Mouse (Mus musculus) MEL (cell line): ENCODE results near the gene Apon. TPM values are rescaled to one million over a fixed set of nuclear protein-coding genes. Genes with fewer than 3 reads are reported as not detected.

Experiments used
- DNase-seq: peaks from one replicate; pipeline ENCODE4 v3.0.0; 2011; ENCODE audit warnings: low read depth, low spot score
- H3K27ac ChIP-seq: 2 replicates; pipeline ENCODE4 v1.5.1; 2012; ENCODE audit warnings: low read depth, mild to moderate bottlenecking, control low read depth, low read length, moderate library complexity; ENCODE audit not compliant: control insufficient read depth
- H3K27me3 ChIP-seq, 2 experiments: fragments of 150-350 bp in 1 of 2; sonication (generic) in 1 of 2; 2 replicates each; pipeline ENCODE4 v1.6.1; 2012; ENCODE audit warnings: low read length in 2 of 2, mild to moderate bottlenecking in 2 of 2, improper control_type of control experiment in 1 of 2, moderate library complexity in 1 of 2; ENCODE audit not compliant: insufficient read depth in 2 of 2, control insufficient read depth in 1 of 2
- H3K36me3 ChIP-seq, 2 experiments: 2 replicates each; pipeline ENCODE4 v1.6.1; 2012 to 2014; ENCODE audit warnings: low read length in 2 of 2, improper control_type of control experiment in 1 of 2, inconsistent platforms in 1 of 2, mild to moderate bottlenecking in 1 of 2; ENCODE audit not compliant: insufficient read depth in 2 of 2, control insufficient read depth in 1 of 2
- H3K4me1 ChIP-seq, 2 experiments: fragments of 150-350 bp in 1 of 2; sonication (generic) in 1 of 2; 2 replicates each; pipeline ENCODE4 v1.6.1; 2012; ENCODE audit warnings: low read length in 2 of 2, improper control_type of control experiment in 1 of 2, mild to moderate bottlenecking in 1 of 2; ENCODE audit not compliant: insufficient read depth in 2 of 2, control insufficient read depth in 1 of 2
- H3K4me3 ChIP-seq, 2 experiments: fragments of 150-350 bp in 1 of 2; sonication (generic) in 1 of 2; 2 replicates each; pipeline ENCODE4 v1.5.1; 2012; ENCODE audit warnings: low read depth in 2 of 2, low read length in 2 of 2, mild to moderate bottlenecking in 2 of 2, moderate library complexity in 2 of 2, control low read depth in 1 of 2, improper control_type of control experiment in 1 of 2; ENCODE audit not compliant: control insufficient read depth in 1 of 2, insufficient read depth in 1 of 2
- H3K79me2 ChIP-seq: 2 replicates; pipeline ENCODE4 v1.6.1; 2012; ENCODE audit warnings: mild to moderate bottlenecking, low read length, moderate library complexity; ENCODE audit not compliant: control insufficient read depth, poor library complexity, insufficient read depth
- H3K9ac ChIP-seq: 2 replicates; pipeline ENCODE4 v1.6.1; 2012; ENCODE audit warnings: low read depth, mild to moderate bottlenecking, control low read depth, low read length, moderate library complexity; ENCODE audit not compliant: control insufficient read depth, poor library complexity, severe bottlenecking
- H3K9me3 ChIP-seq: fragments of 150-350 bp; sonication (generic); replicated peaks from 2 replicates; pipeline ENCODE4 v1.6.1; 2012; ENCODE audit warnings: mild to moderate bottlenecking, low read length, improper control_type of control experiment, moderate library complexity; ENCODE audit not compliant: insufficient read depth
- ELF1 ChIP-seq: IDR thresholded peaks from 2 replicates; pipeline ENCODE4 v1.6.1; 2014; ENCODE audit warnings: low read depth, mild to moderate bottlenecking, inconsistent platforms, low read length, improper control_type of control experiment, moderate library complexity
- GATA1 ChIP-seq: IDR thresholded peaks from 2 replicates; pipeline ENCODE4 v1.6.1; 2011; ENCODE audit warnings: low read depth, low read length, improper control_type of control experiment
- HCFC1 ChIP-seq: IDR thresholded peaks from 2 replicates; pipeline ENCODE4 v1.6.1; 2012; ENCODE audit warnings: low read depth, mild to moderate bottlenecking, inconsistent platforms, low read length, improper control_type of control experiment, moderate library complexity
- MAFK ChIP-seq: IDR thresholded peaks from 2 replicates; pipeline ENCODE4 v1.6.1; 2011; ENCODE audit warnings: low read depth, mild to moderate bottlenecking, low read length, improper control_type of control experiment, borderline replicate concordance
- MAX ChIP-seq: IDR thresholded peaks from 2 replicates; pipeline ENCODE4 v1.6.1; 2011; ENCODE audit warnings: low read length, improper control_type of control experiment
- MAZ ChIP-seq: IDR thresholded peaks from 2 replicates; pipeline ENCODE4 v1.6.1; 2012; ENCODE audit warnings: low read depth, mild to moderate bottlenecking, inconsistent platforms, low read length, improper control_type of control experiment
- MEF2A ChIP-seq: IDR thresholded peaks from 2 replicates; pipeline ENCODE4 v1.6.1; 2014; ENCODE audit warnings: low read depth, mild to moderate bottlenecking, inconsistent platforms, low read length, improper control_type of control experiment; ENCODE audit not compliant: poor library complexity, insufficient replicate concordance, severe bottlenecking; ENCODE audit errors: extremely low read depth
- NRF1 ChIP-seq: IDR thresholded peaks from 2 replicates; pipeline ENCODE4 v1.6.1; 2014; ENCODE audit warnings: low read depth, mild to moderate bottlenecking, inconsistent platforms, low read length, improper control_type of control experiment, moderate library complexity; ENCODE audit not compliant: poor library complexity, insufficient read depth, severe bottlenecking
- POLR2AphosphoS5 ChIP-seq: IDR thresholded peaks from 2 replicates; pipeline ENCODE4 v1.6.1; 2012; ENCODE audit warnings: low read depth, borderline replicate concordance, mild to moderate bottlenecking, inconsistent platforms, low read length, moderate library complexity, mixed read lengths
- SIN3A ChIP-seq: IDR thresholded peaks from 2 replicates; pipeline ENCODE4 v1.6.1; 2012; ENCODE audit warnings: low read length, improper control_type of control experiment, inconsistent platforms
- USF1 ChIP-seq: IDR thresholded peaks from 2 replicates; pipeline ENCODE4 v1.6.1; 2014; ENCODE audit warnings: low read depth, mild to moderate bottlenecking, inconsistent platforms, low read length, improper control_type of control experiment, moderate library complexity
- USF2 ChIP-seq, 2 experiments: IDR thresholded peaks; 2 replicates each; pipeline ENCODE4 v1.6.1; 2011 to 2012; ENCODE audit warnings: improper control_type of control experiment in 2 of 2, low read length in 2 of 2, borderline replicate concordance in 1 of 2, inconsistent platforms in 1 of 2, low read depth in 1 of 2, mild to moderate bottlenecking in 1 of 2; ENCODE audit not compliant: insufficient read depth in 1 of 2
- ZC3H11A ChIP-seq: IDR thresholded peaks from 2 replicates; pipeline ENCODE4 v1.6.1; 2012; ENCODE audit warnings: low read depth, mild to moderate bottlenecking, inconsistent platforms, low read length, improper control_type of control experiment
- ZNF384 ChIP-seq: IDR thresholded peaks from 2 replicates; pipeline ENCODE4 v1.6.1; 2012; ENCODE audit warnings: low read depth, mild to moderate bottlenecking, inconsistent platforms, low read length, improper control_type of control experiment
- polyA plus RNA-seq, 2 experiments: library from polyadenylated mRNA; stranded (reverse) in 1 of 2; unstranded in 1 of 2; fragments of >175 nt in 1 of 2; fragments of >200 nt in 1 of 2; gene quantifications; 2 replicates each; pipeline versions ENCODE4 v1.2.1 to v1.2.4; 2012; ENCODE audit warnings: low replicate concordance in 2 of 2, low read depth in 1 of 2; ENCODE audit not compliant: insufficient read length in 2 of 2, insufficient read depth in 1 of 2, missing spikeins in 1 of 2
- total RNA-seq: library from RNA; depleted of rRNA; stranded (reverse); fragments of 300-350 nt; gene quantifications from 2 replicates; pipeline ENCODE4 v1.2.3, GENCODE M21; 2012

Apon gene
- total and polyA plus RNA-seq, 3 experiments: 0.27 to 0.46 TPM; not detected in 1

DNA sequence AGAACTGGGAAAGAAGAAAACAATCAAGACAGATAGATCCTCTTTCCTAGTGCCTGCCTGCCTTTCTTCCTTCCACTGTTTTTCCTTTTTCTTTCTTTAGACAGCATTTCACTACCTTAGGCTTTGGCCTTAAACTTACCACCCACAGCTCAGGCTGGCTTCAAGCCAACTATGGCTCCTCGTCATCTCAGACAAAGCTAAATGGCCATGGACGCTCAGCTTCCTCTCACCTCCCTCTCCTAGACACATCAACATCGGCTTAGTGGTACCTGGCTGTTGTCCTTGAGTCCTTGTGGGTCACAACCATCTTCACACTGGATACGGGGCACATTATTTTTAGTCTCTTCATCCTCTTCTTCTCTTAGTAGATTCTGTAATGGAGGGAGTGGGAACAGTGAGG, 43.3 kb downstream of the Apon start:
- Histone ChIP-seq H3K4me3 (no peak overlapping the region), H3K79me2 (no peaks in the 10 kb centered on the region)
- DNase-seq: peak; percentile 23
- TF ChIP-seq POLR2AphosphoS5 (no peak), USF1 (no peak)
- TF ChIP-seq, all 39 proteins: peak for 0
- Histone ChIP-seq H3K36me3 (peaks cover 0 to 18% of the 10 kb centered on the region in 2 experiments; a peak in 2 of 4 replicates), H3K27me3 (no peaks in the 10 kb centered on the region), H3K4me1 (peaks cover 0 to 24% of the 10 kb centered on the region in 2 experiments; a peak in 3 of 4 replicates), H3K27ac (no peak overlapping the region), H3K9me3 (no peaks in the 10 kb centered on the region), H3K9ac (no peak overlapping the region)

DNA sequence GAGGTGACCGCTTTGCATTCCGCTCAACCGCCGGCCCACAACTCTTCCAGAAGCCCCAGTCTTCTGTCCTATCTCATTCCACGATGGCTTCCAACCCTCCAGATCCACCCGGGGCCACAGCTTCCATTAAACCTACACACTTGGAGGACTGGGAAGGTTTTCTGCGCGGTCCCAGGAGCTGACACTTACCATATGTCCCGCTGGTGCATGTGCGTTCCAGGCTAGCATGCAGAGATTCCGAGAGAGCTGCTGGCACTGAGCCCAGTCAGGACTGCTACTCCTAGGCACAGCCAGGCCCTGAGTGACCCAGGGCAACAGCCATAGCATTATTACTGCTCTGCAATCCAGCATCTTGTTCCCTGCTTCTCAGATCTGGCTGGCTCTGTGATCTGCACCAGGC, 43.7 kb downstream of the Apon start:
- TF ChIP-seq ZC3H11A (no peak), MAFK (no peak), USF2 (IDR thresholded peaks at IDR 0.05; ENCODE audit: borderline replicate concordance in 1 of 2, insufficient read depth in 1 of 2, low read depth in 1 of 2, low read length in 2 of 2) (no peak), SIN3A (no peak), HCFC1 (no peak), MAZ (no peak), ELF1 (no peak), USF1 (no peak), NRF1 (no peak), MAX (no peak), MEF2A (no peak)
- Histone ChIP-seq H3K36me3 (peaks cover 0 to 20% of the 10 kb centered on the region in 2 experiments; a peak in 2 of 4 replicates), H3K27me3 (no peaks in the 10 kb centered on the region), H3K27ac (no peak overlapping the region), H3K79me2 (peaks cover 3% of the 10 kb centered on the region; the same call in 1 of the 2 replicates), H3K4me3 (no peak overlapping the region), H3K9me3 (no peaks in the 10 kb centered on the region), H3K9ac (no peak overlapping the region), H3K4me1 (peaks cover 0 to 24% of the 10 kb centered on the region in 2 experiments; a peak in 3 of 4 replicates)
- DNase-seq: no peak

DNA sequence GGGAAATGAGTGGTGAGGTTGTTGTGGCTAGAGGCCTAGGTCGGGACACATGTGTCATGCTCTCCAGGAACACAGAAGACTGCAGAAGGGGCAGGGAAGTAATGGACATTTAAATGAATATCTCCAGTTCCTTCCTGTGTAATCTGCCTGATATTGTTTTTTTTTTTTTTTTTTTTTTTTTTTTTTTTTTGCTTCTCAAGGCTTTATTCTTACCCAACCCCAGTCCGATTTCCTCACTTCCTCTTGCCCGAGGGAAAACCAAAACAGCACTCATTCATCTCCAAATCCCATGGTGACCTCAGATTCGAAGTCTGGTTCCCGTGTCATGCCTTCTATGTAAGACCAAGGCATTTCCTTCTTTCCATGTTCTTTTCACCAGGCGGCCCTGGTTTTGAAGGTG, 44.3 kb downstream of the Apon start:
- Histone ChIP-seq H3K9ac (no peak overlapping the region), H3K27ac (no peak overlapping the region), H3K4me3 (no peak overlapping the region)

More for the DNA sequence above, 44.3 kb downstream of the Apon start:
- Histone ChIP-seq H3K9me3 (no peaks in the 10 kb centered on the region), H3K36me3 (peaks cover 0 to 20% of the 10 kb centered on the region in 2 experiments; a peak in 2 of 4 replicates), H3K27me3 (no peaks in the 10 kb centered on the region), H3K4me1 (peaks cover 0 to 24% of the 10 kb centered on the region in 2 experiments; a peak in 3 of 4 replicates)
- DNase-seq: peak; percentile 35
- TF ChIP-seq GATA1 (no peak), ZNF384 (peak; percentile 92)
- TF ChIP-seq, all 39 proteins: peak for 1
- peaks cover 6% of the 10 kb centered on the region; the same call in 1 of the 2 replicates for H3K79me2 ChIP-seq
